Mouse (Mus musculus): ENCODE data around the gene Psmd14.

GRCm38 (mm10) chr2:61804841-61805540, 93.5 kb downstream of the Psmd14 start:
- TF ChIP-seq POLR2A (IDR thresholded peaks at IDR 0.05; ENCODE audit: control insufficient read depth, low read depth, low read length): no peak
- TF ChIP-seq CTCF (IDR thresholded peaks at IDR 0.05; ENCODE audit: control insufficient read depth, insufficient read depth, insufficient replicate concordance, low read depth, low read length): no peak
